Mouse (Mus musculus): ENCODE measurements around the gene Dpp4. TPM values are rescaled to one million over a fixed set of nuclear protein-coding genes. Genes with fewer than 3 reads are reported as not detected.
A peak's percentile ranks its signal among the peaks of the same experiment; 100 is the strongest.

The Dpp4 gene
- polyA plus RNA-seq, 1 experiment, result 1.6 TPM

- TF ChIP-seq POLR2A (IDR thresholded peaks at IDR 0.05; ENCODE audit: borderline replicate concordance, extremely low read depth, insufficient read depth, insufficient read length, poor library complexity, severe bottlenecking) (no peak), CTCF (IDR thresholded peaks at IDR 0.05; ENCODE audit: borderline replicate concordance, extremely low read depth, insufficient read depth, insufficient read length) (no peak)
- DNase-seq (ENCODE audit: low read depth), result no peak
Measured at GRCm38 (mm10) chr2:62440083-62440482, 28.1 kb upstream of the Dpp4 start.

DNA sequence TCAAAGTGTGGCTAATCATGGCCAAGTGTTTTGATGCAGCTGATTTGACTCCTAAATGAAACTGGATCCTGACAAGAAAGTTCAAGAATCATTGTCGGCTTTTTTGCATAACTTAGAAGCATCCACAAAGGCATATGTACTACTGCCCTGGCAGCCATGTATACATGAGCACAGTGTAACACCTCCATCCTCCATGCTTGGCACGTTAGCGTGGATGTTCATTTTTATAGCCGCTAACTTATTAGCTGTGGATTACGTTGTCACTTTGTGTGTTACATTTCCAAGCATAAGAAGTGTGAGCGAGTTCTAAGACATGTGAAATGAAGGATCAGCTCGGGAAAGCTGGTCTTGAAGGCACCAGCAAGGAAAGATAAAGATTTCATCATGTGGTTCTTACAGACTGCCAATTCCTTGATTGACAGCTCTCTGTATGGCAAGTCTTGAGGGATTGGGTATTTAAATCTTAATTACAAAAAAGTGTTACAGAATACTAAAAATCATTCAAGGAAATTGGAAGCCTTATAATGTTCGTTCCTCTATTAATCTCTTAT, 19.3 kb upstream of the Dpp4 start:
- TF ChIP-seq CTCF (IDR thresholded peaks at IDR 0.05; ENCODE audit: borderline replicate concordance, extremely low read depth, insufficient read depth, insufficient read length) (no peak), POLR2A (IDR thresholded peaks at IDR 0.05; ENCODE audit: borderline replicate concordance, extremely low read depth, insufficient read depth, insufficient read length, poor library complexity, severe bottlenecking) (no peak)
- DNase-seq (ENCODE audit: low read depth), result peak; percentile 61

- no peak for DNase-seq (ENCODE audit: low read depth)
- TF ChIP-seq POLR2A (IDR thresholded peaks at IDR 0.05; ENCODE audit: borderline replicate concordance, extremely low read depth, insufficient read depth, insufficient read length, poor library complexity, severe bottlenecking) (no peak), CTCF (IDR thresholded peaks at IDR 0.05; ENCODE audit: borderline replicate concordance, extremely low read depth, insufficient read depth, insufficient read length) (no peak)
Measured at GRCm38 (mm10) chr2:62425941-62426340, 13.9 kb upstream of the Dpp4 start.

DNA sequence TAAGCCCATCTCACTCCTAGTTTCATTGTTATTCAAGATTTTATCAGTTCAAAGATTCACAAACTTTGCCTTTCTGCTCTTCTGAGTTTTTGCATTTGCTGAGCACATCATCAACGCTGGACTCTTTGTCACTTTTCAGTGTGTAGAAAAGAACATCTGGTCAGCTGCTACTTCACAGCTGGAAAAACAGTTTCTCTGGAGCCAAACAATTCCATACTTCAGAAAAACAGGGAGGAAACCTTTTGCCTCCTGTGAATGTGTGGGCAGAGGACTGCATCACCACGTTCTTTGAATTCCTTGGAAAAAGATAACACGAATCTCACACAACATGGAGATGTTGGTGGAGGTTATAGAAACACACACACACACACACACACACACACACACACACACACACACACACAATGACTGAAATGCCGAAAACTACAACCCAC, 11.3 kb upstream of the Dpp4 start:
- TF ChIP-seq CTCF (IDR thresholded peaks at IDR 0.05; ENCODE audit: borderline replicate concordance, extremely low read depth, insufficient read depth, insufficient read length), result no peak
- TF ChIP-seq POLR2A (IDR thresholded peaks at IDR 0.05; ENCODE audit: borderline replicate concordance, extremely low read depth, insufficient read depth, insufficient read length, poor library complexity, severe bottlenecking), result no peak
- DNase-seq (ENCODE audit: low read depth), result peak; percentile 25

- DNase-seq (ENCODE audit: low read depth), result no peak
- TF ChIP-seq POLR2A (IDR thresholded peaks at IDR 0.05; ENCODE audit: borderline replicate concordance, extremely low read depth, insufficient read depth, insufficient read length, poor library complexity, severe bottlenecking) (no peak), CTCF (IDR thresholded peaks at IDR 0.05; ENCODE audit: borderline replicate concordance, extremely low read depth, insufficient read depth, insufficient read length) (no peak)
Measured at GRCm38 (mm10) chr2:62422515-62423342, 10.7 kb upstream of the Dpp4 start.

DNA sequence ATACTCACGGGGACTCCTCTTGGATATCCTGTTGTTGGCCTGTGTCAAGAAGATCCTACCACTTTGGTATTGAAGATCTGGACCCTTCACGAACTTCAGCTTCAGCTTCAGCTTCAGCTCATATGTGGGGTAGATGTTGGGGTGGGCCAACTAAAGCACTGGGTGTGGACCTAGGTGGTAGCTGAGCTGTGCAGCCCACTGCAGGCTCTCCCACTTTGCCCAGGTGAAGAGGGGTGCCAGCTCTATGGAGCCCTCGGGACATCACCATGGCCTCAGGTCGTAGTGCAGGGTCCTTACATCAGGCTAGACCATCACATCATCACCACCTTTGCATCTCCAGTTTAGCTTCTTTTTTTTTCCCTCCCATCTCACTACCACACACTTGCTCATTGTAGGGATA, 9.2 kb upstream of the Dpp4 start:
- DNase-seq (ENCODE audit: low read depth), result no peak
- TF ChIP-seq CTCF (IDR thresholded peaks at IDR 0.05; ENCODE audit: borderline replicate concordance, extremely low read depth, insufficient read depth, insufficient read length) (no peak), POLR2A (IDR thresholded peaks at IDR 0.05; ENCODE audit: borderline replicate concordance, extremely low read depth, insufficient read depth, insufficient read length, poor library complexity, severe bottlenecking) (no peak)

DNA sequence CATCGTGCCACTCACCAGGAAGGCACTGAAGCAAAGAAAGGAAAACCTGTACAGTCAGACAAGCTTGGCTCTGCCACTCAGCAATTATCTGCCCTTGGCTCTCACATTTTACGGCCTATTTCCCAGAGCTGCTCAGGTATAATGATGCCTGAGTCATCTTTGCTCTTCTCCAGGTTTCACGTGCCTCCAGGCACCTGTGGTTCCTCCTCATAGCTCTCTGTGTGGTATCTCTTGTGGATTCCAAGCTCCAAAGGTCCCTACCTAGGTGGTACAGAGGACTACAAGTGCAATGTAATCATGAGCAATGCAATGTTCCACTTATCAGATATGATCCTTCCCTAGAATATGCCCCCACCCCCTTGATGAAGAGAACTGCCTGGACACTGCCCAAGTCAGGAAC, 8.0 kb upstream of the Dpp4 start:
- TF ChIP-seq CTCF (IDR thresholded peaks at IDR 0.05; ENCODE audit: borderline replicate concordance, extremely low read depth, insufficient read depth, insufficient read length), result no peak

DNA sequence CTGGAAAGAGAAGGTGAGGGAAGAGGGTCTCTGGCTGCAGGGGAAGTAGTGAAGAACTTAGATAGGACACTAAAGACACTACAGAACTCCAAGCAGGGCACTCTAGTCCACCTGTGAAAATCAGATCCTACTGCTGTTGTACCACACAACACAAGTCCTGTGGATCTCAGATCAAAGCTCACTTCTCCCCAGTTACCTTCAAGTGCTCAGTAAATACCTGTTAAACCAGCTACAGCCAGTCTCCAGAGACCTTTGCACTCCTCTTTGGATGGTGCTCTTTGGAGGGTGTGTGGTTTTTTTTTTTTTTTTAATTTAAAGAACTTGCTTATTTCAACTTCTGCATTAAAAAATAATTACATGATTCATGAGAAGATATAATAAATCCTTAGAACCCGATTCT, 5.2 kb upstream of the Dpp4 start:
- no peak for TF ChIP-seq POLR2A (IDR thresholded peaks at IDR 0.05; ENCODE audit: borderline replicate concordance, extremely low read depth, insufficient read depth, insufficient read length, poor library complexity, severe bottlenecking)
- TF ChIP-seq CTCF (IDR thresholded peaks at IDR 0.05; ENCODE audit: borderline replicate concordance, extremely low read depth, insufficient read depth, insufficient read length), result no peak
- DNase-seq (ENCODE audit: low read depth), result no peak

More for the DNA sequence above, 8.0 kb upstream of the Dpp4 start:
- no peak for DNase-seq (ENCODE audit: low read depth)

DNA sequence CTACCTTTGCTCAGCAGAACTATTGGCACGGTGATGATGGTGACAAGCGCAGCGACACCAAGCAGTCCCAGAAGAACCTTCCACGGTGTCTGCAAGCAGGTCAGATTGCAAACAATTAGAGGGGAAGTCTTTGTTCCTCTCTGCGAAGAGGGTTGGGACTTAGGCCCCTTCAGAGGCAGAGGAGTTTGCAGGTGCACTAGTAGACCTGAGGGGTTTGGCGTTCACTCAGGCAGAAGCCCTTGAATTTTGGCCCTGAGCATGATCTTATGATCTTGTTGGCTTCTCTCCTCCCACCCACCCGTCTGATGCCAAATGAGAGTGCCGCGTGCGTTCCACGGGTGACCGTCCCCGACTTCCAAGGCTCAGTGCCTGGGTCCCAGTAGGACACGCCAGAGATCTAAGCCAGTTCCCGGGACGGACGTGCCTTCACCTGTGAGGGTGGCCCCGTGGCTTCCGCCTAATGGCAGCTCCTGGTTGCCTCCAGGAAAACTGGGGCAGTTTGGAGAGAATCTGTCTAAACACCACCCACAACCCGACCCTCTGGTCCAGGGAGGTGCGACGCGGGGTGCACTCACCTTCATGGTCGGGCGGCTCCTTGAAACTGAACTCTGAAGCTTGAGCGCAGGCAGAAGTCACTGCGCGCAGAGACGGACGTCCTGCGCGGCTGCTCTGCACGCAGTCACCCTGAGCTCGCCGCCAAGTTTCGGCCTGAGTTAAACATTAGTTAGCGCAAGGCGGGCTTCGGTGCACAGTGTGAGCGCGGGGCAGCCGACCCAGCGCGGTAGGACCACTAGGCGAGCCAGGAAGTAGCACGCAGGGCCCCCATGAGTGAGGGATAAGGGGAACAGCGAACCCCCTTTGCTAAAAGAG, 585 bp downstream of the Dpp4 start:
- peak; percentile 53 for DNase-seq (ENCODE audit: low read depth)

DNA sequence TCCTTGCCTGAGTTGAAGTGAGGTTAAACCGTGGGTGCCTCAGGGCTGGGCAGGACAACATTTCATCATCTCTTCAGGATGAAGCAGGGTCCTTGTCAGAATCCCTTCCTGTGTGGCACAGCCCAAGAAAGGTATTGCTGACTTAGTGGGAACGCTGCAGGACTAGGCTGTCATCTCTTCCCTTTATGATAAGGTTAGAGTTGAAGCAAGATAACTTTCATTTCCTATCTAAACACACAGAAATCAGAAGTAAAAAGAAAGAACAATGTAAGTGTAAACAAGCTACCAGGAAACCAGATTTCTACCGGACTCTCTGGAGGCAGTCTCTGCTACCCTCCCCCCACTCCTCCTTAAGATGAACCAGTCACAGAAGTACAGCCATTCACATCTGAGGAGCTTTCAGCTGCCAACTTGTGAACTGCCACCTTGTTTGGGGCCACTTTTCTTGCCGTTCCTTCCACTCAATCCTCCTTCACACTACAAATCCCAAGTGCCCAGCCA, 3.3 kb downstream of the Dpp4 start:
- TF ChIP-seq CTCF (IDR thresholded peaks at IDR 0.05; ENCODE audit: borderline replicate concordance, extremely low read depth, insufficient read depth, insufficient read length), result no peak
- TF ChIP-seq POLR2A (IDR thresholded peaks at IDR 0.05; ENCODE audit: borderline replicate concordance, extremely low read depth, insufficient read depth, insufficient read length, poor library complexity, severe bottlenecking), result no peak
- DNase-seq (ENCODE audit: low read depth), result no peak

More for the DNA sequence above, 585 bp downstream of the Dpp4 start:
- TF ChIP-seq POLR2A (IDR thresholded peaks at IDR 0.05; ENCODE audit: borderline replicate concordance, extremely low read depth, insufficient read depth, insufficient read length, poor library complexity, severe bottlenecking), result no peak
- no peak for TF ChIP-seq CTCF (IDR thresholded peaks at IDR 0.05; ENCODE audit: borderline replicate concordance, extremely low read depth, insufficient read depth, insufficient read length)

DNA sequence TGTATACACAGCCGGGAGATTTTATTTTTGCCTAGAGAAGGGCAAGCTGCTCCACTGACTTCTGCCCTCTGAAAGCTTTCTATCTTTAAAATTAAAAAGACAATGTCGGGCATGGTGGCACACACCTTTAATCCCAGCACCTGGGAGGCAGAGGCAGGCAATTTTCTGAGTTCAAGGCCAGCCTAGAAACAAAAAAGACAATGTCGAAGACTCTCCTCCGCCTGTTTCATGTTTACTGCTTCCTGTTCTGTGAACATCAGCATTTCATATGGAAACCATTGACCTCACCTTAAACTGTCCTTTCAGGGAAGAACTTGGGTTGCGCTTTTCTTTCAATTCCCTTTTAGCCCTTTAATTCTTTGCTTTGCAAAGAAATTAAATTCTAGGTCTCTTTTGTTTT, 3.8 kb downstream of the Dpp4 start:
- no peak for DNase-seq (ENCODE audit: low read depth)
- TF ChIP-seq CTCF (IDR thresholded peaks at IDR 0.05; ENCODE audit: borderline replicate concordance, extremely low read depth, insufficient read depth, insufficient read length), result no peak
- no peak for TF ChIP-seq POLR2A (IDR thresholded peaks at IDR 0.05; ENCODE audit: borderline replicate concordance, extremely low read depth, insufficient read depth, insufficient read length, poor library complexity, severe bottlenecking)

Measured in brain, embryonic 14.5 days (tissue).